Mouse (Mus musculus): ENCODE data around the gene Ptpn13. TPM values are rescaled to one million over a fixed set of nuclear protein-coding genes. Genes with fewer than 3 reads are reported as not detected.

The Ptpn13 gene
- polyA plus RNA-seq, 1 experiment from 2014 or later = 3.2 TPM

DNA sequence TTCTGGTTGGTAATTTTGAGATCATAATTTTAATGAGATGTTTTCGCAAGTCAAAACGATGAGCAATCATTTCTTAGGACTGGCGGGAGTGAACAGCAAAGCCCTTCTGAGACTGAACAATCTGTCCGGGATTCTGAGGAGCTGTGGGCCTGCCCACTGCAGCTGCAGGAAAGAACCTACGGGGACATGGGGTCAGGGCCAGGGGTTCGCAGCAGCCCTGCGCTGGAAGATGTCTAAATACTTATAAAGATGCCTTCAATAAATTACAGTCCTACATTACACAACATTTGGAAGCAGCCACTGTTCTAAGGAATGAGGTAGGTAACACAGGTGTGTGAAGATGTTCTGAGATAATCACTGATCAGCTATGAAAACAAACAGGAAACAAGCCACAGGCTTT lies 180.7 kb downstream of the Ptpn13 start:
- Histone ChIP-seq H3K27me3 (replicated peaks; ENCODE audit: control insufficient read depth, insufficient read depth, low read length) (no peaks in the 10 kb centered on the region), H3K4me2 (ENCODE audit: low read depth, low read length) (no peak overlapping the region), H3K9me3 (ENCODE audit: control insufficient read depth, low read length) (no peaks in the 10 kb centered on the region), H3K4me3 (ENCODE audit: low read length) (no peak overlapping the region), H3K4me1 (ENCODE audit: control insufficient read depth, insufficient read depth, low read length) (no peaks in the 10 kb centered on the region), H3K27ac (ENCODE audit: low read length) (no peak overlapping the region), H3K36me3 (ENCODE audit: control insufficient read depth, insufficient read depth, low read length) (no peaks in the 10 kb centered on the region), H3K9ac (ENCODE audit: low read depth, low read length) (no peak overlapping the region)
- no peak for ATAC-seq
- 73% methylated on average over 7 of the region's 7 CpGs for WGBS

DNA sequence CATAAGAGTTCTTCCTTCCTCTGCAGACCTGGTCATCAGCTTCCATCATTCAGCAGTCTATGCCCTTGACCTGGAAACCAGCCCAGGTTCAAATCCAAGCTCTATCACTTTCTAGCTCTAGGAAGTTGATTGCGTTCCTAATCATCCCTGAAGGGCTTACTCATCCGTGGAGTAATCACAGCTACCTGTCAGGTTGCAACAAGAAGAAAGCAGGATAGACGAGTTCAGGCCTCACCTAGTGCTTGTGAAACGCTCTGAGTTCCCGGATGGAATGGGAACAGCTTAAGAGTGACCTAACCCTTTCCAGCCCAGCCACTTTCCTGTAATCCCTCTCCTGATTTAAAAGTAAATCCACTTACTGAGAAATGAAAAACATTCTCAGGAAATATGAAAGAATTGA lies 185.2 kb downstream of the Ptpn13 start:
- H3K4me2 ChIP-seq (ENCODE audit: low read depth, low read length) = no peak overlapping the region
- ATAC-seq = no peak
- no peaks in the 10 kb centered on the region for H3K27me3 ChIP-seq (replicated peaks; ENCODE audit: control insufficient read depth, insufficient read depth, low read length)
- H3K9me3 ChIP-seq (ENCODE audit: control insufficient read depth, low read length) = no peaks in the 10 kb centered on the region
- 61% methylated on average over 5 of the region's 5 CpGs for WGBS
- H3K36me3 ChIP-seq (ENCODE audit: control insufficient read depth, insufficient read depth, low read length) = no peaks in the 10 kb centered on the region
- H3K9ac ChIP-seq (ENCODE audit: low read depth, low read length) = no peak overlapping the region
- H3K27ac ChIP-seq (ENCODE audit: low read length) = no peak overlapping the region
- no peak overlapping the region for H3K4me3 ChIP-seq (ENCODE audit: low read length)
- H3K4me1 ChIP-seq (ENCODE audit: control insufficient read depth, insufficient read depth, low read length) = no peaks in the 10 kb centered on the region

DNA sequence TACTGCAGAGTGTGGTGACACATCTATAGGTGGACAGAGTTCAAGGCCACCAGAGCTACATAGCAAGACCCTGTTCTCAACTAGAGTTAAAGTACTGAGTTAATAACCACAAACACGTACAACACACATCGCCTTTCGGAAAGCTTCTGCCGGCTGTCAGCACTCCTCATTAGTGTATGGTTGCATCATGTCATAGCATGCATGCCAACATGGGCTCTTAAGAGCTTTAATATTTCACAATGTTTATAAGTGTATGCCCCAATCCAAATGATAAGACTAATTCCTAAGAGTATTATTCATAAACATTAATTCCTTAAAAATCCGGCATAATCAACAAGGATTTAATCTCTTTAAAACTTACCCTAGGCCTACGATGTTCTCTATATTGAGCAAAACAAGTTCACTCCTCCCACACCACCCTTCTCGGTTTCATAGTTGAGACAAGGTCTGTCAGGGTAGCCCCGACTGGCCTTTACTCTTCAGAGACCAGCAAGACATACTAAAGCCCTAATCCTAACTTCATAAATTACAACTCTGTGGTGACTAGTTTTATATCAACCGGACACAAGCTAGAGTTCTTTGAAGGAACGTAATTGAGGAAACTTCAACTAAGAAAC lies 186.0 kb downstream of the Ptpn13 start:
- Histone ChIP-seq H3K27me3 (replicated peaks; ENCODE audit: control insufficient read depth, insufficient read depth, low read length) (no peaks in the 10 kb centered on the region), H3K27ac (ENCODE audit: low read length) (no peak overlapping the region), H3K4me2 (ENCODE audit: low read depth, low read length) (no peak overlapping the region), H3K9ac (ENCODE audit: low read depth, low read length) (no peak overlapping the region), H3K36me3 (ENCODE audit: control insufficient read depth, insufficient read depth, low read length) (no peaks in the 10 kb centered on the region), H3K4me3 (ENCODE audit: low read length) (no peak overlapping the region), H3K9me3 (ENCODE audit: control insufficient read depth, low read length) (no peaks in the 10 kb centered on the region), H3K4me1 (ENCODE audit: control insufficient read depth, insufficient read depth, low read length) (no peaks in the 10 kb centered on the region)
- no peak for ATAC-seq
- WGBS = 84% methylated on average over 10 of the region's 10 CpGs

DNA sequence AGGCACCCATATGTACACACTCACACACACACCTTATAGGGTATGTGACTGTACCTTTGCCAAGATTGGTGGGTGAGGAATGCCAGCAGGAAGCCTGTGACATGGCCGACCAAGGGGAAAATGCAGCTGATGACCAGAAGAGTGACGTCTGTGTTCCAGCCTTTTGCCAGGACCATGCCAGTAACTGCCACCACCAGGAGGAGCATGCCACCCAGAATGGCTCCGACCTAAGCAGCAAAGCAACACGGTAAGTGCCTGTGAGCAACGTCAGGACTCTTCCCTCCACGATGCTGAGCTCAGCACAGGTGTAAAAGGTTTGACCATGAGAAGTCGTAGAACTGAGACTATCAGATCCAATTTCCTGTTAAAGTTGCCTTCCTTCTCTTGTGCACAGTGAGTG lies 187.3 kb downstream of the Ptpn13 start:
- no peak overlapping the region for H3K4me3 ChIP-seq (ENCODE audit: low read length)
- WGBS = 87% methylated on average over 7 of the region's 7 CpGs

DNA sequence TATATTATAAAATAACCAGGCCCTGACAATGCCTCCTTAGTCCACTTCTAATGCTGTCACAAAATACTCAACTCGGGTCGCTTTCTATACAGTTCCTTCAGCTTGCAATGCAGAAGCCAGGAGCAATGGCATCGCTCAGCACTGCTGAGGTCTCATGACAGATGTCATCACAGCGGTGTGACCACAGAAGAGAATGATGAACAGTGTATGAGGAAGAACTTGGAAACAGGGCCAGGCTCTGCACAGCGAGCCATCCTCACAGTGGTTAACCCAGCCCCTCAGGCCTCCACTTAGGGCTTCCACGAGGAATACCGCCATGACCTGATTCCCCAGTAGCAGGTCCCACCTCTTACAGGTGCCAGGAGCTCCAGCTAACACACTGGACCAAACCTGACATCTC lies 189.4 kb downstream of the Ptpn13 start:
- H3K27ac ChIP-seq (ENCODE audit: low read length) = no peak overlapping the region
- no peaks in the 10 kb centered on the region for H3K27me3 ChIP-seq (replicated peaks; ENCODE audit: control insufficient read depth, insufficient read depth, low read length)
- ATAC-seq = no peak
- H3K4me3 ChIP-seq (ENCODE audit: low read length) = no peak overlapping the region
- H3K9ac ChIP-seq (ENCODE audit: low read depth, low read length) = no peak overlapping the region
- 89% methylated on average over 7 of the region's 7 CpGs for WGBS
- H3K9me3 ChIP-seq (ENCODE audit: control insufficient read depth, low read length) = no peaks in the 10 kb centered on the region
- H3K4me2 ChIP-seq (ENCODE audit: low read depth, low read length) = no peak overlapping the region
- H3K36me3 ChIP-seq (ENCODE audit: control insufficient read depth, insufficient read depth, low read length) = no peaks in the 10 kb centered on the region
- no peaks in the 10 kb centered on the region for H3K4me1 ChIP-seq (ENCODE audit: control insufficient read depth, insufficient read depth, low read length)

More for the DNA sequence above, 187.3 kb downstream of the Ptpn13 start:
- Histone ChIP-seq H3K4me1 (ENCODE audit: control insufficient read depth, insufficient read depth, low read length) (no peaks in the 10 kb centered on the region), H3K27ac (ENCODE audit: low read length) (no peak overlapping the region), H3K4me2 (ENCODE audit: low read depth, low read length) (no peak overlapping the region), H3K9me3 (ENCODE audit: control insufficient read depth, low read length) (no peaks in the 10 kb centered on the region), H3K27me3 (replicated peaks; ENCODE audit: control insufficient read depth, insufficient read depth, low read length) (no peaks in the 10 kb centered on the region), H3K36me3 (ENCODE audit: control insufficient read depth, insufficient read depth, low read length) (no peaks in the 10 kb centered on the region), H3K9ac (ENCODE audit: low read depth, low read length) (no peak overlapping the region)
- no peak for ATAC-seq

DNA sequence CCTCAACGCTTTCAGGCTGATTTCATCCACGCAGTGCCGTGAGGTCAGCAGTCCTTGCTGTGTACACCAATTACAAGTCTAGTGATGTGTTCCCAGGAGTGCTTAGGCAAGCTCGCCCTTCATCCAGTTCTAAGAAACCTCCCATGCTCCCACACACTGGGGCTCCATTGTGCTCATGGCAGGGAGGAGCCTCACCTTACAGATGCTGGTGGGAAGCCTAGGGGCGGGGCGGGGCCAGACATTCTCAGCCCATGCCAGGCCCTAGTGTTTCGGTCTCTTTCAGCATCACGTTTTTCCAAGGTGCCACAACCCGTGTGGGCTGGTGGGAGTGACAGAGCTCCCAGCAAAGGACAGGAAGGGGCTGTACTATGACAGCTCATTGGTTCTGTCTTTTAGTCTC lies 192.2 kb downstream of the Ptpn13 start:
- no peak overlapping the region for H3K27ac ChIP-seq (ENCODE audit: low read length)
- ATAC-seq = no peak
- no peak overlapping the region for H3K4me2 ChIP-seq (ENCODE audit: low read depth, low read length)
- WGBS = 68% methylated on average over 9 of the region's 9 CpGs
- H3K9ac ChIP-seq (ENCODE audit: low read depth, low read length) = no peak overlapping the region
- no peaks in the 10 kb centered on the region for H3K27me3 ChIP-seq (replicated peaks; ENCODE audit: control insufficient read depth, insufficient read depth, low read length)
- no peak overlapping the region for H3K4me3 ChIP-seq (ENCODE audit: low read length)
- H3K36me3 ChIP-seq (ENCODE audit: control insufficient read depth, insufficient read depth, low read length) = no peaks in the 10 kb centered on the region
- H3K9me3 ChIP-seq (ENCODE audit: control insufficient read depth, low read length) = no peaks in the 10 kb centered on the region
- H3K4me1 ChIP-seq (ENCODE audit: control insufficient read depth, insufficient read depth, low read length) = 0 out of 2 replicates have a peak, but pooled peaks cover 3% of the 10 kb centered on the region

DNA sequence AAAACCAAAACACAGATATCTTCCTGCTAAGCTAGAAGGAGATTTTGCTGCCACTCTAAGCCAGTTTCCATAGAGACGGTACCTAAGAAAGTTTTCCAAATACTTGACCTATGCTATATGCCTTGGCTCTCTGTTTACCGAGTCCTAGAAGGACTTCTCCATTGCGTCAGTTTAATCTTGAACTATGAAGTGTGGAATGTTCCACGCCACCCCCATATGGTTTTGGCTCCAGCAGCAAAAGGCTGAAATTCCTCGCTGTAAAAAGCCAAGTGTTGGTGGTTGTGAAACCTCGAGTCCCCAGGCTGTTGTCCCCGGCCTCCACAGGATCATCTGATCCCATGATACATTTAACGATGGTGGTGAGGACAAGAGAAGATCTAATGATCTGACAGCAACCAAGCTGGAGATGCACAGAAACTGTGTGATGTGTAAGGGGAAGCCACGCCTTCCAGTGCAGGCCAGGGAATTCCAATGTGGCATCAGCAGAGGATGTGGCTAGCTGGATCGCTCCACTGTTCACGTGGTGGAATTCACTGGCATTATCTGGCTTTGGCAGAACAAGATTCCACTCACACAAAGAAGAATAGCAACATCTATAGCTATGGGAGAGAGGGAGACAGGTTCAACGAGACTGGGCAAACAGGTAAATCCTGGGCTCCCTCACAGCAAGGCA lies 195.4 kb downstream of the Ptpn13 start:
- Histone ChIP-seq H3K36me3 (ENCODE audit: control insufficient read depth, insufficient read depth, low read length) (no peaks in the 10 kb centered on the region), H3K9me3 (ENCODE audit: control insufficient read depth, low read length) (no peaks in the 10 kb centered on the region), H3K27ac (ENCODE audit: low read length) (peak overlapping the region; percentile 50), H3K4me3 (ENCODE audit: low read length) (no peak overlapping the region), H3K27me3 (replicated peaks; ENCODE audit: control insufficient read depth, insufficient read depth, low read length) (no peaks in the 10 kb centered on the region), H3K4me1 (ENCODE audit: control insufficient read depth, insufficient read depth, low read length) (0 out of 2 replicates have a peak, but pooled peaks cover 3% of the 10 kb centered on the region), H3K4me2 (ENCODE audit: low read depth, low read length) (no peak overlapping the region), H3K9ac (ENCODE audit: low read depth, low read length) (no peak overlapping the region)
- ATAC-seq = peak; percentile 73
- WGBS = 57% methylated on average over 12 of the region's 12 CpGs

DNA sequence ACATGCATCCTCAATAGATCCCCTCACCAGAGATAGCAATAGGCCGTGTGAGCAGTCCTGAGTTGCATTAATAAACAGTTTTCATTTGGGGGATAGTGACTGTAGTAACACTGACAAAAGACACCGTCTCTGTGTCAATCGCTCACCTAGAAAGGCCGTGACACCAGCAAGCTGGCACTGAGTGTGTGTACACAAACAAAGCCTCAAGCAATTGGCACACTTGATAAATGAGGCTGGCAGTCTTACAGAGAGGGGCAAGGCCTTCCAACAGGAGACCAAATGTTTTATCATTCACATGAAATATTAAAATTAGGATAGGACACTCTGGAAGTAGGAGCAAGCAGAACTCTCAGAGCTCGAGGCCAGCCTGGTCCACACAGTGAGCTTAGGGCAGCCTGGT lies 197.3 kb downstream of the Ptpn13 start:
- H3K4me3 ChIP-seq (ENCODE audit: low read length) = no peak overlapping the region
- no peak for ATAC-seq
- no peaks in the 10 kb centered on the region for H3K36me3 ChIP-seq (ENCODE audit: control insufficient read depth, insufficient read depth, low read length)
- no peak overlapping the region for H3K27ac ChIP-seq (ENCODE audit: low read length)
- H3K27me3 ChIP-seq (replicated peaks; ENCODE audit: control insufficient read depth, insufficient read depth, low read length) = no peaks in the 10 kb centered on the region
- no peak overlapping the region for H3K9ac ChIP-seq (ENCODE audit: low read depth, low read length)
- H3K4me2 ChIP-seq (ENCODE audit: low read depth, low read length) = no peak overlapping the region
- H3K9me3 ChIP-seq (ENCODE audit: control insufficient read depth, low read length) = no peaks in the 10 kb centered on the region
- H3K4me1 ChIP-seq (ENCODE audit: control insufficient read depth, insufficient read depth, low read length) = 0 out of 2 replicates have a peak, but pooled peaks cover 3% of the 10 kb centered on the region
- WGBS = 77% methylated on average over 5 of the region's 5 CpGs

DNA sequence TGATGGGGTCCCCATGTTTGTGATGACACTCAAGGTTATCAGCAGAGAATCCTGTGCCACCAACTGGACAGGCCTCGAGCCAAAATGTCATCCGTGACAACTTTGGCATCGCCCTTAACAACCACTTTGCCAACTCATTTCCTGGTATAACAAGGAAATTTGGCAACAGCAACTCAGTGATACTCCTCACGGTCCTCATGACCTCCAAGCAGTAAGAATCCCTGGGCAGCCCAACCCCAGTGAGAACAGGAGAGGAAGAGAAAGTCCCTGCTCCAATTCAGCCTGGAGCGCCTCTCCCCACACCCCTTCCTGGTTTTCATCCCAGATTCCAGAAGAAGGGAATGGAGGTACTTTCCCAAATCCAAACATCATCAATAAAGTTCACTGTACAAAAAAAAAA lies 199.8 kb downstream of the Ptpn13 start:
- H3K4me3 ChIP-seq (ENCODE audit: low read length) = no peak overlapping the region
- no peaks in the 10 kb centered on the region for H3K36me3 ChIP-seq (ENCODE audit: control insufficient read depth, insufficient read depth, low read length)
- peaks cover 4% of the 10 kb centered on the region; the same call in 1 of the 2 replicates for H3K4me1 ChIP-seq (ENCODE audit: control insufficient read depth, insufficient read depth, low read length)
- 90% methylated on average over 5 of the region's 5 CpGs for WGBS
- no peak overlapping the region for H3K27ac ChIP-seq (ENCODE audit: low read length)
- no peak for ATAC-seq
- no peak overlapping the region for H3K4me2 ChIP-seq (ENCODE audit: low read depth, low read length)
- no peak overlapping the region for H3K9ac ChIP-seq (ENCODE audit: low read depth, low read length)
- H3K9me3 ChIP-seq (ENCODE audit: control insufficient read depth, low read length) = no peaks in the 10 kb centered on the region
- no peaks in the 10 kb centered on the region for H3K27me3 ChIP-seq (replicated peaks; ENCODE audit: control insufficient read depth, insufficient read depth, low read length)
